Mouse (Mus musculus): ENCODE measurements around the gene Unc5b.

The Unc5b gene

DNA sequence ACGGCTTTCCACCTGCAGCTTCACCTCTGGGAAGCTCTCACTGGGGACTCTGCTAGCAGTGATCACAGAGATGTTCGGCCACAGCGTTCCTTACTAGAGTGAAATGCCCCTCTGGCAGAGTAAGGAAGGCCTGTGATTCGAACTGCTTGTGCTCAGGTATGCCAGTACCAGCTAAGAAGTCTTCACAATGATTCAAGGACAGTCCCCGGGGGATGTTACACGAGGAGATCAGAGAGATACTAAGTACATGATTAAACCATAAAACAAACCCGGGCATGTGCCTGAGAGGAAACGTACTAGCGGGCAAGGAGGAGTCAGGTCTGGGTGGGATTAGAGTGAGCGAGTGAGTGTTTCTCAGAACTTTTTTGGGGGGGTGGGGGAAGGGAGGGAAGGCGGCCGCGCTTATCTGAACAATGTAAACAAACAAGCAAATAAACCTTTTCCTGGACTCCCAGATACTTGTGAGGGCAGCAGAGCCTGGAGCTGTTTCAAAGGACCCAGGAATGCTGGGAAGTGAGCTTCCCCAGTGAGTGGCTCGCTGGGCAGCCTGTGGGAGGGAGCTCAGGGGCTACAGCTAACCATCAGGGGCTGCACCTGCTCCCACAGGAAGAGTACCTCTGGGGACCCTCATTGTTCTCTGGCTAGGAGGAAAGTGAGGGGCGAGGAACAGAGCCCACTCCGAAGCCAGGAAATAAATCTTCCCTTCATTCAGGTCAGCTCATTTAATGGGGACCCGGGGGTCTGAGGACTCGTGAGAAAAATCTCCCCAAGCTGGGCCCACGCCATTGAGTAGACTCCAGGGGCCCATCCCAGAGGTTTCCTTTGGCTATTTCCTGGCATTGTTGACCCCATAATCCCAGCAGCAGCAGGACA, 30.9 kb downstream of the Unc5b start:
- no peak for DNase-seq (ENCODE audit: low read depth, low spot score)

DNA sequence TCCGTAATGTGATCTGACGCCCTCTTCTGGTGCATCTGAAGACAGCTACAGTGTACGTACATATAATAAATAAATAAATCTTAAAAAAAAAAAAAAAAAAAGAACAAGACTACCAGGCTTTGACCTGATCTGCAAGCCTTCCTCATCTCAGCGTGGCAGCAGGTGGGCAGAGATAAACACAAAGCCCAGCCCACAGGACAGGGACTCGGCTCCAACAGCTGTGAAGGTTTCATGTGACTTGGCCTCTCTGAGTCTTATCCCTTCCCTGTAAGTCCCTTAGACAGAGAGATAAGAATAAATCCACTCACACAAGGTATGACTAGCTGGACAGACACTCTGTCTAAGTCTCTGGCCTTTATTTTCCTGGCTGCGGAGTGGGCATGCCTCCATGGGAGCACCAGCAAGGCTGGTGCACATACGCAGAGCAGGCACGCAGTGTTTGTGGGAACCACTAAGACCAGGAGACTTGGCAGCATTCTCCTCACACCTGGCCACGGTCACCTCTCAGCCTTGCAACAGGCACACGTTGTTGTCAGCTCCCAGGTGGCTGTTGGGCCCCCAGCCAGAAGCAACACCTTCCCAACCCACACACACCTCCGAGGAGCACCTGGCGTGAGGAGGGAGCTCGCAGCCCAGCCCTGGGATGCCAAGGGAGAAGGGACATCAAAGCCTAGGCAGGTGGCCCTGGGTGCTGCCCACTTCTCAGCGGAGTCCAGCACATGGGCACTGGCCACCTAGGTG, 33.5 kb downstream of the Unc5b start:
- DNase-seq (ENCODE audit: low read depth, low spot score): no peak

DNA sequence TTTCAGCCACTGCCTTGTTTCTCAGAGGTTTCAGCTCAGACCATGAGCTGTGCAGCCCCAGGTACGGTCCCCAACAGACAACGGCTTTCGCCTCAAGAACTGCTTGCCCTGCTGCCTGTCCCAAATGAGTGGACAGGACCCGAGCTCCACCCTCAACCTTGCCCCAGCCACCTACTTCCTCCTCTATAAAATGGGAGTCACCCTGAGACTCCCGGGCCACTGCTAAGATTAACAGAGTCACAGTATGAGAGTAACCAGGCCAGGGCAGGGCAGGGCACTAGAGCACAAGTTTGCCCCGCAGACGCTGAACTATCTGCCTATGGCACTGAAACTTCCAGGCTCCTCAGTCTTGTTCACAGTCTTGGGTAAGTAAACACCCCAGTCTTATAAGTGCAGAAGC, 34.9 kb downstream of the Unc5b start:
- DNase-seq (ENCODE audit: low read depth, low spot score): no peak

DNA sequence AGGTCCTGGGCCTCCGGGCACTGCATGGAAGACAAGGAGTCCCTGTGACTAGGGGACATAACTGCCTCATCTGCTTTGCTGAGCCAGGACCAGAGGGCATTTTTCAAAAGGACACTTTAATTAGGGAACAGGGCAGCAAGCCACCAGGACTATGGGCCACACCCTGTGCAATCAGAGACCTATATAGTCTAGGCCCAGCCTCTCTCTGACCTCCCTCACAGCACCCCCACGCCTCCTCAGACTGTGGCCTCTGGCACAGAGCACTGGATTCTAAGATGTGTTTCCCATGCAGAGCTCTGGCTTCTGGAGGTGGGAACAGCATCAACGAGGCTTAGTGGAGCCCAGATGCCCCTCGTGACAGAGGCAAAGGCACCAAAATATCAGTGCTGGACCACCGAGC, 35.4 kb downstream of the Unc5b start:
- DNase-seq (ENCODE audit: low read depth, low spot score): no peak

DNA sequence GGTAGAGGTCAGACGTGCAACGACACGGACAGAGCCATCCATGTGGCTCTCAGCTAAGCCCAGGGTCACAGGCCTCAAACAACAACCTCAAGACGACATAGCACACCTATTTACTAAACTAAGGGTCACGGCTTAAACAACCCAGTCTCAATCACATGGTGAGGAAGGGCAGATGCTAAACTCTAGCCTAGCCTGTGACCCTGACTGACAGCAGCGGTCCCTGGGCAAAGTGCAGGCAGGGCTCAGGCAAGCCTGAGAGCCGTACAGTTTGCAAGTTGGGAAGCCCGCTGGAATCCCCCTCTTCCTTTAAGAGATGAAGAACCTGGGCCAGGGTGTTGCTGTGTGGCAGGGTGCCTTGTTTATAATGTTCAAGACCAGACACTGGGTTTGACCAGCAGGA, 36.6 kb downstream of the Unc5b start:
- no peak for DNase-seq (ENCODE audit: low read depth, low spot score)

DNA sequence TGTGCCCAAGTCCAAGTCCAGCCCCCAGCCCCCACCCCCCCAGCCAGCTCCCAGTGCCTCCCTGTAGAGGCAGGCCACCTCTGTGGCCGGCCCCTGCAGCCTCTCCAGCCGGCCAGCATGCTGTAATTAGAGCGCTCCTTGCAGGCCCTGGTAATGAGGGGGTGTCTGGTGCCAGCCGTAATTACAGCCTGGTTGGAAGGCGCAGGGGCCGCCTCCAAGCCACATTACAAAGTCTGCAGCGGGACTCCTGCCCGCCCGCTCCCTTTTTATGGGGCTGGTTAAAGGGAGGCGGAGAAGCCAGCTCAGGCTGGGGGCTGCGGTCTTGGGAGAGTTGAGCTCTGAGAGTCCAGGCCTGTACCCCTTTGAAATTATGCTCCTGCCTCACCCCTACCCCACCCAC, 37.0 kb downstream of the Unc5b start:
- no peak for DNase-seq (ENCODE audit: low read depth, low spot score)

DNA sequence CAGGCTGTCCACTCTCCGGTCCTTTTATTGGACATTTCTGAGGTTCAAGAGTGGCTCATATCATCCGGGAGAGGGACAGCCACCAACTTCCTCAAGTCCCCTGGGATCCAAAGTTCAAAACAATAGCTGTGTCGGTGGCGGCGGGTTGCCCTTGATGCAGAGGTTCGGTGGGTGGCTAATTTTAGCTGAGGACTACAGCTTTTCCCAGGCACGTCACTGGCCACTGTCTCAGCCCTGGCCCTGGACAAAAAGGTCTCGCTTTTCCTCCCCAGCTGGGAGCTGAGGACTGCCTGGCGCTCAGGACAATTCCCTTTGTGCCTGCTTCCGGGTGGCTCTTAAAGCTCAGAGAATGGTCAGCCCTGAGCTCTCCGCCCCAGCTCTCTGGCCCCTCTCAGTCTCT, 38.5 kb downstream of the Unc5b start:
- DNase-seq (ENCODE audit: low read depth, low spot score): no peak

DNA sequence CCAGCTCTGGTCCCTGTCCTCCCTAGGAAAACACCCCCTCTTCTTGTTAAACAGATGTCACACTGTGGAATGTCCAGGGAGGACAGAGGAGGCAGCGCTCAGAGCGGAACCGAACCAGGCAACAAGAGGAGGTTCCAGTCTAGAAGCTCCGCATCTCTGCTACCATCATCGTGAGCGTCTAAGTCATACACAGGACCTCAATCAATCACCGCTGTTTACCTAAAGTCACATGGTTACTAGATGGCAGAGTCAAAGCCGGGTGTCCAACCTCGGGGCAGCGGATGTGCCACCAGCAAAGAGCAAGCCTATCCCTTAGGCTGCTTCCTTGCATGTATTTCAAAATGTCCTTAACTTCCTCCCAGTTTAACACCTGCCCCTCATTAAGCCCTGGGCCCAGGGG, 39.0 kb downstream of the Unc5b start:
- DNase-seq (ENCODE audit: low read depth, low spot score): no peak

DNA sequence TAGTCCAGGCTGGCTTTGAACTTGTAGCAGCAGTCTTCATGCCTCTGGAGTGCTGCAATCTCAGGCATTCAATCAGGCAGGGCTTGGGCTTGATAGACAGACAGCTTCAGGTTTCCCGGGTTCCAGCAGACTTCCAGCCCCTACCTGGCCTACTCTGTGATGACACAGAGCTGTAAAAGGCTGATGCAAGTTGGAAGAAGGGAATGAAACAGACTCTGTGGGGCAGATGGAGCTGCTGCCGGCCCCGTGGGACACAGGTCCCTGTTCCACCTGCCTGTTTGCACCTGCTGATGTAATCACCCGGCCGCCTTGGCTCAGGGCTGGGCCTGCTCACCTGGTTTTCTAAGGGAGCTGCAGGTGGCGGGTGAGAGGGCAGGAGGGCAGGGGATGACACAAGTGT, 40.5 kb downstream of the Unc5b start:
- DNase-seq (ENCODE audit: low read depth, low spot score): no peak

DNA sequence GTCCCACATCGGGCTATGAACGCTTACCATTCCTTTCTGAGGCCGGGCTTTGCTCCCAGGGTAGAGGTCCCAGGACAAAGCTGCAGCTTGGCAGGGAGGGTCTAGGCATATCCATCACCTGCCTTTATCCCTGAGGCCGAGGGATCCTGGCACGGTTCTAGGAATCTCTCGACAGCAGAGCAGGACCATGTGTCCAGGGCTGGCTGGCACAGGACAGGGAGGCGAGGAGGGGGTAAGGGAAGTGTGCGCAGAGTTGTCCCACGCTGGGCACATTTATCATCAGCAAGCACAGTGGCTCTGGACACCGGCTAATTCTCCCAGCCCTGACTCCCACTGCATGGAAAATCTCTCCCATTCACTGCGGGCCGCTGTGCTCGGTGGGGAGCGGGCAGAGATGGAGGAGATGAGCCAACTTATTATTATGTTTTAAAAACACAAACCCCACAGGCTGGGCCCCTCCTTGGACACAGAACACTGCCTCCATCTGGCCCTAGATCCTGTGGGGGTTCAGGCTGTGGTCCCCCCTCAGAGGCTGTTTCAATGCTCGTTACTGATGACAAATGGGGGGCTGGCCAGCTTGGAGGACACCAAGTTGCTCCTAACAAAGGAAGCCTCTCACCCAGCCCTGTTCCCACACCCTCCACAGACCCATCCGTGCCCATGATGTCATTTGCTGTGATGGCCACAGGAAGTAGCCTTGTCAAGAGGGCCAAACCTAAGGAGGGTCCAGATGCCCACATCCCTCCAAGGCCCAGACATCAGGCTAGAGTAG, 43.9 kb downstream of the Unc5b start:
- no peak for DNase-seq (ENCODE audit: low read depth, low spot score)

DNA sequence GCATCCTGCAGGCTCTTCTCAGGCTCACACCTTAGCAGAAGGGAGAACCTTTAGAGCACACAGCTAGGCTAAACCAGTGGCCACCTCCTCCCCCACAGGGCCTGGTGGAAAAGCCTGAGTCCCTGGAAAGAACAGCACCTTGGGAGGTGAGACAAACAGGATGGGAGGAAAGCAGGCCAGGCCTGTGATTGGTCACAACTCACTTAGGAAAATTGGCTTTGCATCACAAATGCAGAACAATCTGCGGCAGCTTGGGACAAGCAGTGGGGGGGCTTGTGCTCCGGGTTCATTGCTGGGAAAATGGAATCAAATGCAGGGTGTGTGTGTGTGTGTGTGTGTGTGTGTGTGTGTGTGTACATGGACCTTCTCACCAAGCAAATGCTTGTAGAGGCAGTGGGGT, 47.8 kb downstream of the Unc5b start:
- no peak for DNase-seq (ENCODE audit: low read depth, low spot score)

DNA sequence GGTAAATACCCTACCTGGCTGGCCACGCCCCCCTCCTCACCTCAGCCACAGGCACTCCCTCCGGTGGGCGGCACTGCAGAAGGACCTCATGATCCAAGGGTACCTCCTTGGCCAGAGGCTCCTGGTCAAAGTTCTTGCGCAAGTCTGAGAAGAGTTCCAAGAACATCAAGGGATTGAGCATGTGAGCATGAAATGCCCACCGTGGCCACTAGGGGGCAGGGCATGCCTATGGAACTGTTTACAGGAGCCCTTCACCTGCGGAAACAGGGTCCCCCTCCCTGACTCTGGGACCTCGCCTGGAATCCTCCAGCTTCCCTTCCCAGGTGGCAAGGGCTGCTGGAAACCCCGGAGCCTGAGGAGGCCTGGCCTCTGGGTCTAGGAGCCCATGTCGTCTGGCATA, 51.8 kb downstream of the Unc5b start:
- DNase-seq (ENCODE audit: low read depth, low spot score): peak; percentile 50

DNA sequence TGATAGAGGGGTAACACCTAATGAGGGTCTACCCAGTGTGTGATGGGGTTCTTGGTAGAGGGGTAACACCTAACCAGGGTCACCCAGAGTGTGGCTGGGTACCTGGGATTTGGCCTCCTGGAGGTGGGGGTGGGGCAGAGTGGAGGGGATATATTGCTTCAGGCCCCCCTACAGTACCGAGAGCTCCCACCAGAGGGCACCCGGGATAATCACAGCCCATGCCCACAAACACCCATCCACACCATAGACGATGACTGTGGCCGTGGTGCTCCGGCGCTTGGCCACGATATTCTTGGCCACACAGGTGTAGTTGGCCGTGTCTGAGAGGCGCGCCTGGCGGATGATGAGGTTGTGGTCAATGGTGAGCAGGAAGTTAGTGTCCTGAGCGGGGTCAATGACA, 52.8 kb downstream of the Unc5b start:
- DNase-seq (ENCODE audit: low read depth, low spot score): no peak

DNA sequence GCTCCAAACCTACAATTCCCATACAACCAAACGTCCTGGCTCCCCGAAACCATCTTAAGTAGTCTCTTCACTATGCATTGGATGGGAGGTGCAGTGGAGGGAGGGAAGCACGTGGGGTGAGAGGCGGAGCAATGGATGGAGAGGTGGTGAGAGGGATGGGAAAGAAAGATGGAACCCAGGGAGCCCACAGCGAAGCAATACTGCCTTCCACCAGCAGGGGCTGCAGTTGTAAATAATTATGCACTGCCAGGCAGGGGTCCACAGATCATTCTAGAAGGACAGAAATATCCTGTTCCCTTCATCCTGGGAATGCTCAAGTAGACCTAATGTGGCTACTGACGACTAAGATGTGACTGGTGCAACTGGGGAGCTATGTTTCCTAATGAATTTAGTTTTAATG, 55.9 kb downstream of the Unc5b start:
- no peak for DNase-seq (ENCODE audit: low read depth, low spot score)

DNA sequence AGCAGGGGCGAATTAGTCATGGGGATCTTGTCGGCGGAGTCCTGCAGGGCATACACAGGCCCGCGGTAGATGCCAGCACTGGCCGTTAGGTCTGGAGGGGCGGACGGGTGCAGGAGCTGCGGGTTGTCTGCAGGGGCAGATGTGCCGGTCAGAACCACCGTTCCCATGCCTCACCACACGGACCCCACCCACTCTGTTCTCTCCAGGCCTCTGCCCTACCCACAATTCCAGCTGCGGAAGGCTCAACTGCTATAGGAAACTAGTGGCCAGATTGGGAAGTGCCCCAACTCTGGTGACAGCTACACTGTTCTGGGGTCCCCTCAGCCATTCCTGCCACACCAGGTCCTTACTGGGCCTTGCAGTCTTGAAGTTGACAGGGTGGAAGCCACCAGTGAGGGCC, 56.8 kb downstream of the Unc5b start:
- DNase-seq (ENCODE audit: low read depth, low spot score): no peak

DNA sequence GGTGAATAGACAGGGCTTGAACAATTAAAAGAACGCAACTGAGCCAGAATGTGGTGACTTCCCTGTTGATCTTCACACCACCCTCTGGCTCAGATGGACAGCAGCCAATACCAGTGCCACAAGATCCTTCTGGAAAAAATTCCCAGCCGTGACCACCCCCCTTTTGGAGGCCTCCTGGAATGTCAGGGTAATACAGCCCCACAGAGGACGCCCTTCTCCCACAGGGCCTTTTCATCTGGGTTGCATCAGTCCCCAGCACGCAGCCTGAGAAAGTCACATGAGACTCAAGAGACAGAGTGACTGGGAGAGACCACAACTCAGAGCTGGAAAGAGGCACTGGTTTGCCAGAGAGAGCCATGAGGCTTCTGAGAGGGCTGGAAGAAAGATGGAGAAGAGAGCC, 60.5 kb downstream of the Unc5b start:
- no peak for DNase-seq (ENCODE audit: low read depth, low spot score)

DNA sequence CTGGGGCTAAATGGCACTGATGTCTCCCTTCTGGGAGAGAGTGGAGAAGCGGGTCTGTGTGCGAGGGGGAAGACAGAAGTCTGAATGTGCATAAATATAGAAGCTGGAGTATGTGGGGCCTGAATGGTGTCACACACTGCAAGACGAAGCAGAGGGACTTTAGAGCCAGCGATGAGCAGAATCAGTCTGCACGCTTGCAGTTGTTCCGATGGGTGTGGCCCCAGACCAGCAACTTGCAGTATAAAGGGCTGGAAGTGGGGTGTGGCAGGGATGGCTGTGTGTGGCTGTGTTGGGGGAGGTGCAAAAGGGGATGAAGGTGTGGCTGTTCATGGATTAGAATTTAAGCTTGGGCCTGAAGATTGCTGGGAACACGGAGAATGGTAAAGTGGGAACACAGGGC, 62.8 kb downstream of the Unc5b start:
- DNase-seq (ENCODE audit: low read depth, low spot score): no peak

DNA sequence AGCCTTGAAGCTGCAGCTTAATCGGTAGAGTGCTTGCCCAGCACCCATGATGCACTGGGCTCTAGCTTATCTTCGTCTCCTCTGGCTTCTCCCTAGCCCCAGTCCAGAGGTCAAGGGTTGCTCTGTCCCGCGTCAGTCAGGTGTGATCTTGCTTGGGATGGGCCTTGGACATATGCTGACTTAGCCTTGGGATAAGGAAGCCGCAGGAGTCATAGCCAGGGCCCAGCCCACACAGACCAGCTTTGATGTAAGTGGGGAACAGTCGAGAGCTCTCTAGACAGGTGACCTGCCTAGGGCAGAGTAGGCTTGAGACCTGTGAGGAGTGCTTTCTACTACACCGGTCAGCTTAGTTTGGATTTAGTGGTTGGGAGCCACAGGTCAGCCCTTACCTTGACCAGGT, 64.0 kb downstream of the Unc5b start:
- no peak for DNase-seq (ENCODE audit: low read depth, low spot score)

DNA sequence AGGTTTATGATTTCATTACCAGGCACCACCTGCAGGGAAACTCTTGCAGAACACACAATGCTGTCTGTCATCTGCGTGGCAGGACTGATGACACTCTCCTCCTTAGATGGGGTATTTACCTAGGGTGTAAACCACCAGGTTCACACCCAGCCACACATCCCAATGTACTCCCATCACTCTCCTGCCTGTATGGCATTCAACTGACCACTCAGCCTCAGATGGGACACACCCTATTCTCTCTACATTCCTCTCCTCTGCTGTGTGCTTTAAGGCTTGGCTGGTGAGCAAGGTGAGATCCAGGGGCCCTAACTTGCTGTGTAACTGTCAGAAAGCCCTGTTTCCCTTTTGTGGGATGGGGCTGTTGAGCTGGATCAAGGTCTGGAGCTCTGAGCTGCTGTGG, 69.3 kb downstream of the Unc5b start:
- no peak for DNase-seq (ENCODE audit: low read depth, low spot score)

DNA sequence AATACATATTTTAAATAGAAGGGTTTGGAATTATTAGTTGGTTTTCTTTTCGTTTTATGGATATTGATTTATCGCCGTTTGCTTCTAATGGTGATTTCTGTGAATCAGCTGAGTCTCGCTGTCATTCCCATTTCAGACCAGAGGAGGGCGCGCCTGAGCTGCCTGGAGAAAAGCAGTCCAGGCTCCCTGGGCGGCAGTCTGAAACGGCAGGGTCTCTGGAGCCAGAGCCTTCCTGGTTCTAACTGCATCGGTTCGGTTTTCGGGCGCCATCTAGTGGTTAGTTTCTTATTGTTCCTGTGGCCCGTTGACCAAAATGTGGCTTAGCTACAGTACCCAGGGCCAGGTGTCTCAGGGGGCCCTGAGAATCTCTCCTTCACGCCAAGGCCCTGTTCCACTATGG, 71.0 kb downstream of the Unc5b start:
- peak; percentile 67 for DNase-seq (ENCODE audit: low read depth, low spot score)

DNA sequence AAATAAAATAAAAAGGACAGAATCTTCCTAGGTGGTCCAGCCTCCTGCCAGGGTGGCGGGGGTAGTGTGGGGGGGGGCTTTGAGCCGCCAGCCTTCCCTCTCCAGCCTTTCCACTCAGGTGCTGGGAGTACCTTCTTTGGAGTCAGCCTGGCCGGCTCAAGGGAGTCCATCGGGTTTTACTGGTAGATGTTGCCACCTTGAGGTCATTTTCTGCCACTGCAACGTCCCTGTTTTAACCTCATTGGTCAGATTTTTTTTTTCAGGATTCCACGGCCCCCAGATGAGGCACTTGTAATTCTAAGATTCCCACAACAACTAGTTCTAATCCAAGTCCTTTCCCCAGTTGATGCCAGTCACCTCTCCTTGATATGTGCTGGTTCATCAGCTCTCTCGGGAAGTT, 74.4 kb downstream of the Unc5b start:
- DNase-seq (ENCODE audit: low read depth, low spot score): peak; percentile 54

DNA sequence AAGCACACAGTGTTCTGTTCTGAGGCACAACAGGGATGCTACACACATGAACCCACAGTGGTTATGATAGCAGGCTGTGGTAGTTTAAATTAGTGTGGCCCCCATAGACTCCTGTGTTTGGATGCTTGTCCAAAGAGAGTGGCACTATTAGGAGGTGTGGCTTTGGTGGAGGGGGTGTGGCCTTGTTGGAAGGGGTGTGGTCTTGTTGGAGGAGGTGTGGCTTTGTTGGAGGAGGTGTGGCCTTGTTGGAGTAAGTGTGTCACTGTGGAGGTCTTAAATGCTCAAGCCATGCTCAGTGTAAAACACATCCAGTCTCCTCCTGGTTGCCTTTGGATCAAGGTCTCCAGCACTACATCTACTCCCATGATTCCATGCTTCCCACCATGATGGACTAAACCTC, 75.2 kb downstream of the Unc5b start:
- no peak for DNase-seq (ENCODE audit: low read depth, low spot score)

DNA sequence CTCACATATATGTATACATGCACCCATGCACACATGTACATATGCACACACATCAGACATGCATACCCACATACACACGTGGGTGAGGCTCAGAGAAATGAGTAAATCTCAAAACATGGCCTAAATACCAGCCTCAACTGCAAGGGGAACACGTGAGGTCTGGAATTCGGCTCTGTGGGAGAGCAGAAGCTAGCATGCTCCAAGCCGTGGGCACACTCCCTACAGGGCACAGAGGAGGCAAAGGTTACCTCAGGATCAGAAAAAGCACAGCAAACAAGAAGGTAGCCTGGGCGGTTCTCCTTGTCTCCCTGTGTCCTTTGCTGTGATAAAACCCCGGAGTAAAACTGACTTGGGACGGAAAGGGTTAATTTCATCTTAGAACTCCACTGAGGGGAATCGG, 77.4 kb downstream of the Unc5b start:
- DNase-seq (ENCODE audit: low read depth, low spot score): no peak
